Mouse (Mus musculus) layer of hippocampus, adult 11-12 months (tissue): Measurements from ENCODE around the gene Them5.

Experiments
- DNase-seq: peaks from one replicate; pipeline ENCODE4 v3.0.0; 2022; ENCODE audit warnings: low spot score

Them5 gene

DNA sequence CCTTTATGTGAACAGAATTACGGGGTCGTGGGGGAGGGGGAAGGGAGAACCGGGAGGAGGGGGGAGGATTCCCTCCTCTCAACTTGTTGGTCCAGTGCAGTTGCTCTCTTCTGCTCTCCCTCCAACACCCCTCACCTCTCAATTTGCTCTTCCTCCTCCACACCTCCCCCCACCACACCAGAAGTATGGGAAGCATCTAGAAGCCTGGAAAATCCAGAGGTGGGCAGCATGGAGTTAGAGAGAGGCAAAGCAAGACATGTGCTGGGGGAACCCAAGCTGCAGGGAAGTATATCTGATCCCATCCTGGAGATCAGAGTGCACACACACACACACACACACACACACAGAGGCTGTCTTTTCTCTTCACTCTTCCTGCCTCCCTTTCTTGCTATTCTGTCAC, 30.1 kb downstream of the Them5 start:
- DNase-seq, result no peak

DNA sequence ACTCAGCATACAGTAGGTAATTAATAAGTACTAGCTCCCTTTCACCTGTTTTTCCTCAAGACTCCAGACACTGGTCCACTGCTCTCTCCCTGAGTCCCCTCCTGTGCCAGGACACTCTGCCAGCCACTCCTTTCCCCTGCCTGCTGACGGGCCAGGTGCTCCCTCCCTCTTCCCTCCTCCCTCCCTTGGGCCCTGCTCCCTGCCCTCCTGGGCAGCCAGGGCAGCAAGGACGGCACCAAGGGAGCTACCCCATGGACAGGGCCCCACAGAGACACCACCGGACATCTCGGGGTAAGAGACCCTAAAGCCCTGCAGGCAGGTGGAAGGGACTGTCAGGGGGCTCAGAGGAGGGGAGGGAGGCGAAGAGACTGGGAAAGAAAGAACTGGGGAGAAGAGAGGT, 30.7 kb downstream of the Them5 start, which contains the start of gene Rorc:
Rorc (plus strand) TSS at position 154 of the 400 bp plus-strand sequence.
- no peak for DNase-seq

DNA sequence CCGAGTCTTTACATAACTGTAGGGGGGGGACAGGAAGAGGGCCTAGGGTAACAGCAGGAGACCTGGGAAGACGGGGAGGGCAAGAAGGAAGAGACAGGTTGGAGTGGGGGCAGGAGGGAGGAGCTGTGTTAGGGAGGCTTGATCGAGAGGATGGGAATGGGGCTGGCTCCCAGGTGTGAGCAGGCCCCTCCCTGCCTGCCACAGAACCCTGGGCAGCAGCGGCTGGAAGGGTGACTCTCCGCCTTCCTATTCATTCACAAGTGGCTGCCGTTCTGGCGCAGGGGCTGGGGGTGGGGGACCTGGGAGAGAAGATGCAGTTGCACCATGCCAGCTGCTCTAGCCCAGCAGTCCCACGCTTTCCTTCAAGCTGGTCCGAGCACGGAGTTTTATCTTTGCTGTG, 31.2 kb downstream of the Them5 start:
- no peak for DNase-seq

DNA sequence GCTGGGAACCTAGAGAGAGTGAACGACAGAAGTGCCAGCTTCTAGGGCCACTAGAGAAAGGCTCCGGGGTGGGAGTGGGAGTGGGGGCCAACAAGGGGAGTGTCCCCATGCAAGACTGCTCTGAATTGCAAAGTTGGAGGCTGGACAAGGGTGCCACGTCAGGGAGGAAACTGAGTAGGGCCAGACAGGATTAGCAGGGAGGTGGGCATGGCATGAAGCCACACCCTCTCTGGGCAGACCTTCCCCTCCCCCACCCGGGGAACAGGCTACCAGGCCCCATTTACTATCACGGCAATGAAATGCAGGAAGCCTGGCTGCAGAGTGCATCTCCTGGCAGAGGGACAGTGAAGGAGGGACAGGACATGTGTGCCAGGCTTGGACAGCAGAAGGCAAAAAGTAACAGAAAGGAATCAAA, 31.7 kb downstream of the Them5 start:
- no peak for DNase-seq

DNA sequence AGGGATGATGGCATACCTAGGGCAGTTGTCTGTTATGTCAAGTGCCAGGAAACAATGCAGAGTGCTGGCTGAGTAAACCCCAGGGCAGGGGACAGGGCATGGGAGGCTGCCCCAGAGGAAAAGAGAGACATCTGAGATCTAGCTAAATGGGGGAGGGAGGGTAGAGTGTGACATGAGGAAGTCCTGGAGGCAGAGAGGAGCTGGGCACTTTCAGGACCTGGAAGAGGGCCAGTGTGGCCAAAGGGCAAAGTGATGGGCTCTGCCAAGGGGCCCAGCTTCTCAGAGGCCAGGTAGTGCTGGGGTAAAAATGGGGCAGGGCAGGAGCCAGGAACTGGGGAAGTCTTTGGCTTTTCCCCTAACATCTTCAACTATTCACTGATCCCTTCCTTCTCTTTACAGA, 32.7 kb downstream of the Them5 start:
- no peak for DNase-seq

DNA sequence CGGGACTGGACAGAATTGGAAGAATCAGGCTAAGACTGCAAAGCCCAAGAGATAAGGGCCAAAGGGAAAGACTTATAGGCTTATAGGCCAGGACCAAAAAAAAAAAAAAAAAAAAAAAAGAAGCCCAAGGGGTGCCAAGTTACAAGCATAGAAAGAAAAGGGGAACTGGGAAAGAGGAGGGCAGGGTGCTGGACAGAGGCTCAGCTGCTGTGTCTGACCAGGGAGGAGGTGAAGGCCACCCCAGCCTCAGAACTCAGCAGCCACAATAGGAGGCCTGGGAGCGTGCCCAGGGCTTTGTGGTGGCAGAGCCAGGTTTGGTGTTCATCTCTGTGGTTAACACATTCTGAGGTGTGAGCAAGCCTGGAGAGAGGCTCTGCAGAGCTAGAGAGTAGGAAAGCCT, 33.2 kb downstream of the Them5 start:
- DNase-seq, result no peak

DNA sequence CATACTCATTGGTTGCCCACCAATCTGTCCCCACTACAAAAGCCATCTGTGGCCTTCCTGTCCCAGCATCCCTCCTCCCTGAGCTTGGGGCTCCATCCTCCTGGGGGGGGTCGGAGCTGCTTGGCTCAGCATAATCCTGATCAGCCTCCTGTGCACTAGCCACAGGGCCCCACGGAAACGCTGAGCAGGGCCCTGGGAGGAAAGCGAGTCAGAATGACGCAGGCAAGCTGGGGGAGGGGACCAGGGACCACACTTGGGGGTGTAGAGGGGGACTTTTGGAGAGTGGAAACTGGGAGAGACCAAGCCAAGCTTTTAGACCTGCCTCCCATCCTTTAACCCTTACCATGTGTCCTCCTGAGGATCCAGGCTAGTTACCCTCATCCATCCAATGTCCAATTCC, 34.0 kb downstream of the Them5 start:
- DNase-seq, result no peak

DNA sequence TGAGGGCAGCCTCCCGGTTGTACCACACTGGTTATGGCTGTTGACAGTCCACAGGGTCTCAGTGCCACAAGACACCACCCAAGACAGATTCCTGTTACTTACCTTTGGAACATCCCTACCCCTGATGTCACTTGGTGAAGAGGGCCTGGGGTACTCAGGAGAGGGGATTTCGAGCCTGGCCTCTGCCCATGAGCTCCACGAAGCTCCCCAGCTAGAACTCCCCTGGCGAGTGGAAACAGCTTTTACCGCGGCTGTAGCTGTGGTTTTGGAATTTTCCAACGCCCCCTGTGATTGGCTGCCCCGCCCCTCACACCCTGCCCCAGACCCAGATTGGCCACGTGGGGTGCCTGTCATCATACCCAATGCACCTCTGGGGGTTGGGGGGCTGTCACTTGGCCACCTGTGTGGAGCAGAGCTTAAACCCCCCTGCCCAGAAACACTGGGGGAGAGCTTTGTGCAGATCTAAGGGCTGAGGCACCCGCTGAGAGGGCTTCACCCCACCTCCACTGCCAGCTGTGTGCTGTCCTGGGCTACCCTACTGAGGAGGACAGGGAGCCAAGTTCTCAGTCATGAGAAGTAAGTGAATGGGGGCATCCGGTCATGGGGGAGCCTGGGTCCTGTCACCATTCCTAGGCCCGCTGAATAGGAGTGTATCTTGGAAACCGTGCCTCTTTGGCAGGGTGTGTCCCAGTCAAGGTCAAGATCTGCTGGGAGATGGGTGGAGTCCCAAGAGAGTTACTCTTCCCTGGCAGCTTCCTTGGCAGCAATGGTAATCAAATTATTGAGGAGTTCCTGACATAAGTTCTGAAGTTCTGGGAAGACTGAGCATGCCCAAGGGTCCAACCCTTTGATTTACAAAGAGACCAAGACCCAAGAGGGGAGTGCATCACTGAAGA, 35.4 kb downstream of the Them5 start:
- no peak for DNase-seq

DNA sequence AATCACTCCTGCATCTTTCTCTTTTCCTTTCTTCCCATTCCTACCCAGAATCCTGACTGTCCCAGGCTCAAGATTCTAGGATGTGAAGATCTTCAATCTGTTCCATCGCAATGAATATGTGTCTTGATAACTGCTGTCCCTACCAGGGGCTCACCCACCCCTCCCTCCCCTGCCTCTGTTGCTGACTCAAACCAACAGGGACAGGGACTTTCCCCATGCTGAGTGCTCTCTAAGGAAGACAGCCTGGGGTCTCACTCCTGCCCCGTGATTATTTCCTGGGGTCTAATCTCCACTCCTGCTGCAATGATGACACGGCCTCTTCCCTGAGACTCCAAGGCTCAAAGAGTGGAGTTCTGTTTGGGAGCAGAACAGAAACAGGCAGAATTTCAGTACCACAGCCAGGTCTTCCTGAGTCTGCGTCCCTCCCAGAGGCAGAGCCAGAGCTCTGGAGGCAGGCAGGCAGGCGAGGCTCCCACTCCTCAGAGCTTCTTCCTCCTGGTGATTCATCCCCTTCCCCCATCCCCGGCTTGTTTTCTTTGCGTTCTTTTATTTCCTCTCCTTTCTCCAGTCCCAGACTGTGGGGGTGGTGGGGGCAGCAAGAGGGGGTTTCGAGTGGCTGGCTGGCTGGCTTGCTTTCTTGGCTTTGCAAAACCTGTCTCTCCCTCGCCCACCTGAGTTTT, 38.1 kb downstream of the Them5 start:
- DNase-seq, result no peak

DNA sequence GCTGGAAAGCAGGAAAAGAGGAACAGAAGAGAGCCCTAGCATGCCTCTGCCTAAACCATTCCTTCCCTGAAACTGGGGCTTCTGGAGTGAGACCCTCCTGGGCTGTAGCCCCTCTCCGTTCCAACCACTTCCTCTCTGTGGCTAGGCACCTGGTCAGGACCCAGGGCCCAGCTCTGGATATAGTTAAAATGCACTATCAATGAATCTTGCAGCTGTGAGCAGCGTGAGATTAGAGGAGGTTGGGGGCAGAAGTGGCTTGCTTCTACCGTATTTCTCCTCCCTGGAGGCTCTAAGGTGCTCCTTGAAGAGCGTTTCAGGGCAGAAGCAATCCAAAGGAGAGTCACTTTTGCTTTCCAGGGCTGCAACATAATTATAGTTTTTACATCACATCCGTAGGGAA, 40.4 kb downstream of the Them5 start:
- no peak for DNase-seq

DNA sequence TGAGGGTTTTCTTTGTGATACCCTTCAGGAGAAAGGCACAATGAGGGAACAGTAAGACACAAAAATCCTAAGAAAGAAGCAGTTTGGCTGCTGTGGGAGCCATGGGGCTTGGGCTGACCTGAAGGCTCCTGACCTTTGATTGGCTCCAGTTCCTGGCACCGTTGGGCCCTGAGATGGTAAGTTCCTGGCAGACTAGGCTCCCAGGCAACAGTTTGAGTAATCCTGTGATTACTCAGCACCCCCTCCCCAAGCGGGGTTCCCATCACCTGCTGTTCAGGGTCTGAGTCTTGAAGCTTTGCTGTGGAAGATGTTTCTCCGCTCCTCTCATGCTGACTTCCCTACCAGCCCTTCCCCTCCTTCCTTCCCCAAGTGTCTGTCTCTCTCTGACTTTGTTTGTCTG, 41.6 kb downstream of the Them5 start:
- DNase-seq, result no peak

DNA sequence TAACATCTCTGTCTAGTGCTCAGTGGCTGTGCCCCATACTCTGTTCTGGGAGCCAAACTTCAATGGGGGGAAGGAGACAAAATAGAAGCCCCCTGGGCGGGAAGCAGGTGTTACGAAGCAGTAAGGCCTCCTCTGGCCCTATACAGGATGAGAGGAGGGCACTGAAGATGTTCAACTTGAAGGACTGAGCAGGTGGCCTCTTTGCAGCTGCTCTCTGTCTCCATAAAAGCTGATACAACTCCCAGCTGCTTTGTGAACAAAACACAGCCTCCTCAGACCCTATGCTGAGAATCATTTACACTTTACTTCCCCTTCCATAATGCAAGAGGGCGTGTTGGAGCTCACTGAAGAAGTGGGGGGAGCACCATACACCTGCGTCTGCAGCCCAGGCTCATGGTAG, 44.8 kb downstream of the Them5 start:
- DNase-seq, result no peak

DNA sequence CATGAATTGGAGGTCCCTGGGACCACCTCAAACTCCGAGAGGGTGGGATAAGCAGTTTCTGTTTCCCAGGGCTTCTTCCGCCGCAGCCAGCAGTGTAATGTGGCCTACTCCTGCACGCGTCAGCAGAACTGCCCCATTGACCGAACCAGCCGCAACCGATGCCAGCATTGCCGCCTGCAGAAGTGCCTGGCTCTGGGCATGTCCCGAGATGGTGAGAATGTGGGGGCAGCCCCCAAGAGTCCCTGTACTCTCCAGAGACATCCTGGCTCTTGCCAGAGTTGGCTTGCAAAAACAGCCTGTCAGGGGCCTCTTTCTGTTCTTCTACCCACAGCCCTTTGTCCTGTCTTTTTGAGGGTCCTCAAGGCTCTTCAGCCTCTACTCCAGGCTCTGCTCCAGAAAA, 45.5 kb downstream of the Them5 start:
- no peak for DNase-seq

DNA sequence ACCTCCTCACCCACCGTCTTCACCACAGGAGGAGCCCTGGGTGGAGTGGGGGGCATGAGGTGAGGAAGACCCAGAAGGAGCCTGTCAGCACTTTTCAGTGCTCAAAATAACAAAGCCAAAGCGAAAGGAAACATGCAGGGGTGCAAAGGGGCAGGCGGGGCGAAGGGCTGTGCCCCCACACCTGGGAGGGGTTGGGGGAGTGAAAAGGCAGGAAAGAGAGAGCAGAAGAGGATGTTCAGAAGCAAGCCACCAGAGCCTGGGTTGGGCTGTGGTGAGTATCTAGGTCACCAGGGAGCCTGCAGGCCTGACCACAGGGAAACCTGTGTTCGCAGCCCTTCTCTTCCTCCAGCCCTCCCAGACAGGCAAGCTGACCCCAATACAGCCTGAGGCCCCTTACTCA, 46.1 kb downstream of the Them5 start:
- no peak for DNase-seq

DNA sequence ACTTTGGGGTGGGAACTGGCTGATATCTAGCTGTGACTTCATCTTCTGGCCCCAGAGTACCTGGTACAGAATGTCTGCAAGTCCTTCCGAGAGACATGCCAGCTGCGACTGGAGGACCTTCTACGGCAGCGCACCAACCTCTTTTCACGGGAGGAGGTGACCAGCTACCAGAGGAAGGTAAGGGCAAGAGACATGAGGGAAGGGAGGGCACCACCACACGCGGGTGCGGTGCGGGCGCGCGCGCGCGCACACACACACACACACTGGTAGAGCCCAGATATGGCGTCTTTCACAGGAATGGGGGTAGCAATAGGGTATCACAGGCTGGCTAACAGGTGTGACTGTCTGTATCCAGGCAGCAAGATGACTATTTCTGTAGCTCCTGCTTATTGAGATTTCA, 47.5 kb downstream of the Them5 start:
- DNase-seq, result no peak

DNA sequence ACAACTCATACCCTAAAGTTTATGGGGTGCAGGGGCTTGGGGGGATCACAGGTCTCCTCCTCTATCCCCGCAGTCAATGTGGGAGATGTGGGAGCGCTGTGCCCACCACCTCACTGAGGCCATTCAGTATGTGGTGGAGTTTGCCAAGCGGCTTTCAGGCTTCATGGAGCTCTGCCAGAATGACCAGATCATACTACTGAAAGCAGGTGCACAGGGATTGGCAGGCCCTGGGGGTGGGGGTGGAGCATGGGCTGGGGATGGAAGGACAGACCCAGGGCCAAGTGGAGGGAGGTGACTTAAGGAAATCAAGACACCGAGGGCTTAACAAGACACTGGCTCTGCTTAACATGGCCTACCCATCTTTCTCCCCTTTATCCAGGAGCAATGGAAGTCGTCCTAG, 49.1 kb downstream of the Them5 start:
- no peak for DNase-seq

DNA sequence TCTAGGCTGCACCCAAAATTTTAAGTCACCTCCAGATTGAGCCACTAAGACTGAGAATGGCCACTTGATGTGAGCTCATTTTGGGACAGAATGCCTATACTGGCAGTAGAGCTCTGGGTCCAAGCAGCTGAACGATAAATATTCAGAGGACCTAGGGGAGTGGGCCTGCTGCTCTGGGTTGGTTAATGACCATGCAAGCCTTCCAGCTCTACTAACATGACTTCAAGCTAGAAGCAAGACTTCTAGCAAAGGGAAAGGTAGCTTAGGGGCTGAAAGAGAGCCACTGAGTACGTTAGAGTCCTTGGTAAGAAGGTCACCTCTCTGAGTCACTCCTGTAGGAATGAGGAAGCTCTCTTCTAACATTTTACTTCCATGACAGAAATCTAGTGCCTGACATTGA, 50.2 kb downstream of the Them5 start:
- no peak for DNase-seq

DNA sequence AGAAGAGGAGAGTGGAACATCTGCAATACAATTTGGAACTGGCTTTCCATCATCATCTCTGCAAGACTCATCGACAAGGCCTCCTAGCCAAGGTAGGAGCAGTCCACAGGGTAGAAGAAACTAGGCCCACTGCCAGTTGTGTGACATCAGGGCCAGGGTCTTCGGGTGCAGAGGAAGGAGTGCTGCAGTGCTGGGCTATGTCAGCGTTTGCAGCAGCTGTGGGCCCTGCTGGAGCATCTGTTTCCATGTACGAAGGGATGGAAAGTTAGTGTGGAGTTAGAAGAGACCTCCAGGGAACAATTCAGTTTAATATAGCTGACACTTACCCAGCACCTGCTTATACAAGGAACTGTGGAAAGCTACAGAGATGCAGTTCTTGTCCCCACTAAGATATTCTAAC, 51.1 kb downstream of the Them5 start:
- DNase-seq, result no peak

DNA sequence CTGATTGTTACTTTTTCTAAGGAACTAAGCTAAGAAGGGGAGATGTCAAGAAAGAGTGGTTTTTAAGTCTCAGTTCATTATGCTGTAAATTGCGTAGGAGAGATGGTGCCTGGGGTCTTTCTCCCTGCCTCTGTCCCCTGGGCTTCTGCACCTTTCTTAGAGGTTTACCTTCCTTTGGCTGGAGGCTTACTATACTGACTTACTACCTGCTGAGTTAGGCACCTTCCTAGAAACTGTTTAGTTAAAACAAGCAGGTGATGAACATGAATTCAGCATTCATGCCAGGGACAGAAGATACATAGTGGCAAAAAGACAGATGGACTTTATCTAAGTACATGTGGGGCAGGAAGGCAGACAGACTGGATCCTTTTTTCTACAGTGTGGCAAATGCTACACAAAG, 54.4 kb downstream of the Them5 start:
- no peak for DNase-seq

DNA sequence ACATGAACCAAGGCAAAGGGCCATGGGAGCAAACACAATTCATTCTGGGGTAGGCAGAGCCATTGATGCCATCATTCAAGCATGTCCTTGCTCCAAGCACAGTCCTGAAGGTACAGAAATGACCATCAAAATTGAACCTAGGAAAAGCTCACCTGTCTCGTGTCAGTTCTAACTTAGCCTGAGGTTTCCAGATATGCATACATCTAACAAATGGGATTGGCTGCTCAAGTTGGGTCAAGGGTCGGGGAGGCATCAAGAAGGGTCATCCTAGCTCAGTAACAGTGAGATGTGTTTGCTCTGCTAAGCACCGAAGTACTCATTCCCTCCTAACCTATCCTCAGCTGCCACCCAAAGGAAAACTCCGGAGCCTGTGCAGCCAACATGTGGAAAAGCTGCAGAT, 55.0 kb downstream of the Them5 start:
- DNase-seq, result no peak
